Mouse (Mus musculus): Measurements from ENCODE around the gene Hoxa10.

DNA sequence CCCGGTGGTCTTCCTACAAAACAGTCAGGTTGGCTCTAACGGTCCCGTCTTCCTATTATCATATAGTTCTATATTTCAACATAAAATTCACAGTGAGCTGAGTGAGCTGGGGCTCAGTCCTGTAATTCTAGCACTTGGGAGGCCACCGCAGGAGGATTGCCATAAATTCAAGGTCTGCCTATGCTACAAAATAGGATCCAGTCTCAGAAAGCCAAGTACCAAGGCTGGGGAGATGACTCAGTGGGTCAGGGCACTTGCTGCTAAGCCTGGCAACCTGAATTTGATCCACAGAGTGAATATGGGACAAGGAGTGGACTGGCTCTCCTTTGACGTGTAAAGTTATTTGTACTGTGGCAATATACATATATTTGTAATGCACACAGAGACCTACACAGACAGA, 43.2 kb upstream of the Hoxa10 start:
- TF ChIP-seq POLR2A (IDR thresholded peaks at IDR 0.05; ENCODE audit: control insufficient read depth in 1 of 2, insufficient read depth in 1 of 2, low read depth in 1 of 2, low read length in 2 of 2, poor library complexity in 1 of 2) (no peak), NRF1 (IDR thresholded peaks at IDR 0.05; ENCODE audit: insufficient read depth, low read depth, low read length, poor library complexity, severe bottlenecking) (no peak), CTCF (IDR thresholded peaks at IDR 0.05 in 2 of 3, conservative IDR thresholded peaks at IDR 0.05 in 1 of 3; ENCODE audit: control insufficient read depth in 1 of 3, insufficient read depth in 1 of 3, low read depth in 2 of 3, low read length in 3 of 3, poor library complexity in 1 of 3, severe bottlenecking in 1 of 3) (no peak), CHD2 (IDR thresholded peaks at IDR 0.05; ENCODE audit: low read length) (no peak), KAT2A (conservative IDR thresholded peaks at IDR 0.05; ENCODE audit: low read depth, low read length) (no peak), MXI1 (IDR thresholded peaks at IDR 0.05; ENCODE audit: low read depth, low read length) (no peak), USF2 (IDR thresholded peaks at IDR 0.05; ENCODE audit: borderline replicate concordance in 1 of 2, insufficient read depth in 1 of 2, low read depth in 1 of 2, low read length in 2 of 2) (no peak), GABPA (IDR thresholded peaks at IDR 0.05; ENCODE audit: low read depth, low read length) (no peak), MYC (IDR thresholded peaks at IDR 0.05; ENCODE audit: low read depth, low read length) (no peak), POLR2AphosphoS2 (IDR thresholded peaks at IDR 0.05; ENCODE audit: low read length) (no peak), UBTF (IDR thresholded peaks at IDR 0.05; ENCODE audit: borderline replicate concordance, insufficient read depth, low read depth, low read length) (no peak), E2F4 (IDR thresholded peaks at IDR 0.05; ENCODE audit: borderline replicate concordance, low read depth, low read length) (no peak)

Measured in MEL (cell line).